Mouse (Mus musculus) limb, embryonic 13.5 days (tissue): ENCODE measurements around the gene Acot10. TPM values are rescaled to one million over a fixed set of nuclear protein-coding genes. Genes with fewer than 3 reads are reported as not detected.
"Not testable (repeated sequence)": the region's sequence is repeated elsewhere in the genome, so short reads cannot be mapped to it uniquely, and the experiment has no call there.

Experiments
- ATAC-seq: fragments of 200-750 bp; cut with Nextera tagmentation; 2 replicates; pipeline ENCODE4 v1.8.0; 2017; ENCODE audit warnings: low read depth, moderate number of reproducible peaks, moderate TSS enrichment; ENCODE audit not compliant: low FRiP score
- H3K27ac ChIP-seq: fragments of 300-500 bp; sonication (generic); 2 replicates; pipeline ENCODE4 v1.5.1; 2015; ENCODE audit warnings: inconsistent platforms, mild to moderate bottlenecking, moderate library complexity
- H3K27me3 ChIP-seq: fragments of 300-500 bp; sonication (generic); 2 replicates; pipeline ENCODE4 v1.6.1; 2015; ENCODE audit warnings: mild to moderate bottlenecking, inconsistent platforms
- H3K36me3 ChIP-seq: fragments of 300-500 bp; sonication (generic); 2 replicates; pipeline ENCODE4 v1.6.1; 2015; ENCODE audit warnings: inconsistent platforms, mild to moderate bottlenecking, moderate library complexity
- H3K4me1 ChIP-seq: fragments of 300-500 bp; sonication (generic); 2 replicates; pipeline ENCODE4 v1.6.1; 2015; ENCODE audit warnings: inconsistent platforms
- H3K4me2 ChIP-seq: fragments of 300-500 bp; sonication (generic); replicated peaks from 2 replicates; pipeline ENCODE4 v1.6.1; 2015; ENCODE audit warnings: inconsistent platforms, mild to moderate bottlenecking, moderate library complexity
- H3K4me3 ChIP-seq: fragments of 300-500 bp; sonication (generic); 2 replicates; pipeline ENCODE4 v1.5.1; 2015; ENCODE audit warnings: moderate library complexity, mild to moderate bottlenecking, inconsistent platforms
- H3K9ac ChIP-seq: fragments of 300-500 bp; sonication (generic); 2 replicates; pipeline ENCODE4 v1.6.1; 2015; ENCODE audit warnings: mild to moderate bottlenecking, inconsistent platforms
- H3K9me3 ChIP-seq: fragments of 300-500 bp; sonication (generic); 2 replicates; pipeline ENCODE4 v1.6.1; 2016; ENCODE audit warnings: inconsistent platforms
- WGBS: fragments of 180-500 bp; shearing (Covaris S2); methylation state at CpG from one replicate; pipeline ENCODE4 v1.1.7; 2015; 5-methylcytosine and 5-hydroxymethylcytosine counted together
- polyA plus RNA-seq: library from polyadenylated mRNA; unstranded; fragments of >200 nt; fragmentation: Nextera tagmentation; extraction: Ambion mirVana; gene quantifications from 2 replicates; pipeline ENCODE4 v1.2.1, GENCODE M21; 2015

Gene Acot10
- 0.20 and 0.22 TPM in 2 replicates for polyA plus RNA-seq

- no peak within 1 kb of the TSS for H3K4me2 ChIP-seq
- WGBS, result 90% methylated on average over 10 of the region's 10 CpGs
- no peaks in the 10 kb centered on the region for H3K27me3 ChIP-seq
- no peaks in the 10 kb centered on the region for H3K4me1 ChIP-seq
- no peak for ATAC-seq
- no peaks in the 10 kb centered on the region for H3K9me3 ChIP-seq
- H3K9ac ChIP-seq, result no peak within 1 kb of the TSS
- H3K27ac ChIP-seq, result no peak within 1 kb of the TSS
- no peak within 1 kb of the TSS for H3K4me3 ChIP-seq
- no peaks in the 10 kb centered on the region for H3K36me3 ChIP-seq
Observed at GRCm38 (mm10) chr15:20666650-20667049, at the start of gene Acot10. Gene Acot10, minus strand, starts transcription at chr15:20666750.

- Histone ChIP-seq H3K27me3 (no peaks in the 10 kb centered on the region), H3K27ac (no peak overlapping the region), H3K4me3 (no peak overlapping the region), H3K4me2 (no peak overlapping the region), H3K4me1 (no peaks in the 10 kb centered on the region), H3K9me3 (no peaks in the 10 kb centered on the region), H3K9ac (no peak overlapping the region), H3K36me3 (no peaks in the 10 kb centered on the region)
- WGBS, result 83% methylated on average over 4 of the region's 4 CpGs
- no peak for ATAC-seq
Observed at GRCm38 (mm10) chr15:20711859-20712258, 45.3 kb upstream of the Acot10 start.

DNA sequence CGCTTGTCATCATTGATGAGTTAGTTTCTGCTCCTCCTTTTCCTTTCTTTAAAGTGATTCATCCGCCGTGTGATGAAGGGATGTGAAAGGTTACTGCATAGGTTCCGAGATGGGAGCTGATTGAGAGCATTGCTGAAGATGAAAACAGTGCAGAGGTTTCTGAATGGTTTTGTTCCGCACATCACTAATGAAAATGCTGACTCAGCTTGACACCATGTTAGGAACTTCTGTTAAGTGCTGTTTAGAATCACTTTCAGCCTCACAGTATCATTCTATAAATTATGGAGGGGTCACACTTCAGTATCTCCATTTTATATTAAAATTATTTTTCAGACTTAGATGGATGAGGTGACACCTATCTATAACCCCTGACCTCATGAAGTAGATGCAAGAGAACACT is 29.7 kb upstream of the Acot10 start:
- H3K27me3 ChIP-seq, result no peaks in the 10 kb centered on the region
- no peak for ATAC-seq
- H3K9me3 ChIP-seq, result no peaks in the 10 kb centered on the region
- no peak overlapping the region for H3K4me3 ChIP-seq
- no peaks in the 10 kb centered on the region for H3K4me1 ChIP-seq
- H3K9ac ChIP-seq, result no peak overlapping the region
- H3K4me2 ChIP-seq, result no peak overlapping the region
- WGBS, result 82% methylated on average over 5 of the region's 5 CpGs
- no peak overlapping the region for H3K27ac ChIP-seq
- no peaks in the 10 kb centered on the region for H3K36me3 ChIP-seq

GRCm38 (mm10) chr15:20684200-20684599 is 17.6 kb upstream of the Acot10 start:
- no peak overlapping the region for H3K4me2 ChIP-seq
- no peaks in the 10 kb centered on the region for H3K27me3 ChIP-seq
- no peaks in the 10 kb centered on the region for H3K36me3 ChIP-seq
- H3K9me3 ChIP-seq, result no peaks in the 10 kb centered on the region
- ATAC-seq, result no peak
- WGBS, result 79% methylated on average over 5 of the region's 5 CpGs
- H3K27ac ChIP-seq, result no peak overlapping the region
- no peak overlapping the region for H3K9ac ChIP-seq
- H3K4me1 ChIP-seq, result no peaks in the 10 kb centered on the region
- no peak overlapping the region for H3K4me3 ChIP-seq

- no peak for ATAC-seq
- Histone ChIP-seq H3K27ac (no peak overlapping the region), H3K4me3 (no peak overlapping the region), H3K9me3 (no peaks in the 10 kb centered on the region), H3K9ac (no peak overlapping the region), H3K4me2 (no peak overlapping the region), H3K4me1 (no peaks in the 10 kb centered on the region), H3K27me3 (no peaks in the 10 kb centered on the region), H3K36me3 (no peaks in the 10 kb centered on the region)
- WGBS, result 68% methylated on average over 2 of the region's 2 CpGs
Observed at GRCm38 (mm10) chr15:20682719-20683118, 16.2 kb upstream of the Acot10 start.

- H3K9ac ChIP-seq, H3K4me1 ChIP-seq, H3K27me3 ChIP-seq, H3K27ac ChIP-seq, H3K36me3 ChIP-seq, ATAC-seq, H3K9me3 ChIP-seq, H3K4me3 ChIP-seq, H3K4me2 ChIP-seq: not testable (repeated sequence)
- 49% methylated on average over 2 of the region's 2 CpGs for WGBS
Observed at GRCm38 (mm10) chr15:20669507-20669906, 3.0 kb upstream of the Acot10 start.

DNA sequence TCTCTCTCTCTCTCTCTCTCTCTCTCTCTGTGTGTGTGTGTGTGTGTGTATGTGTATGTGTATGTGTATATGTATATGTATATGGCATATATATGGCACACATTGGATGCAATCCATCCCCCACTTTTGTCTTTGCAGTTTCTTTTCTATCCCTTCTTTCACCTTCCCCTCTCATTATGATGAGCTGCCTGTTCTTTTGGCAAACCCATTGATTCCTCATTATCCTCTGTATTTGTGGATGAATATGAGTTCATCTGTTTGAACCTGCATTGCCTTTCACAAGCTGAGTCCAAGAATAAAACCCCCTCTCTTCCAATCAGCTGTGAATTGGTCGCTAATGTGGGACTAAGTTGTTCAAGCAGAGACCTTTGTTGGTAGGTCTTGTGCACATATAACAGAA is 1.4 kb upstream of the Acot10 start:
- WGBS, result 83% methylated on average over 1 of the region's 1 CpGs
- Histone ChIP-seq H3K36me3 (no peaks in the 10 kb centered on the region), H3K27me3 (no peaks in the 10 kb centered on the region), H3K9me3 (no peaks in the 10 kb centered on the region), H3K9ac (no peak overlapping the region), H3K27ac (no peak overlapping the region), H3K4me1 (no peaks in the 10 kb centered on the region), H3K4me3 (no peak overlapping the region), H3K4me2 (no peak overlapping the region)
- ATAC-seq, result no peak

DNA sequence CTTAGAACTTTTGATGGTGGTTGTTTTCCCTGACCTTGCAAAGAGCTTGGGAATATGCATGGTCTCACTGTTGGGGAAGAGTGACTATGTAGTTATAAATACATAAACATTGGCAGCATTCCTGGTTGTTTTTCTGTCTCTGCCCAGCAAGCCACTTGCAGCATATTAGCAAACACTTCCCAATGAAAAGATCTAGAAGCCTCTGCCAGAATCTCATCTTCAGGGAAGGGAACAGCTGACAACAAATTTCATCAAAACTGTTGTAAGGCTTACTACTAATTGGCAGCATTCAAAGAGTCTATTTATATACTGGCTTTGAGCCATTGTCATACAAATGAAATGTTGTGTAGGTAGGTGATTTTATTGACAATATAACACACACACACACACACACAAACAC is 800 bp upstream of the Acot10 start:
- ATAC-seq, result no peak
- no peaks in the 10 kb centered on the region for H3K4me1 ChIP-seq
- no peak overlapping the region for H3K4me3 ChIP-seq
- no peak overlapping the region for H3K27ac ChIP-seq
- H3K4me2 ChIP-seq, result no peak overlapping the region
- H3K36me3 ChIP-seq, result no peaks in the 10 kb centered on the region
- no peak overlapping the region for H3K9ac ChIP-seq
- no peaks in the 10 kb centered on the region for H3K27me3 ChIP-seq
- no peaks in the 10 kb centered on the region for H3K9me3 ChIP-seq

DNA sequence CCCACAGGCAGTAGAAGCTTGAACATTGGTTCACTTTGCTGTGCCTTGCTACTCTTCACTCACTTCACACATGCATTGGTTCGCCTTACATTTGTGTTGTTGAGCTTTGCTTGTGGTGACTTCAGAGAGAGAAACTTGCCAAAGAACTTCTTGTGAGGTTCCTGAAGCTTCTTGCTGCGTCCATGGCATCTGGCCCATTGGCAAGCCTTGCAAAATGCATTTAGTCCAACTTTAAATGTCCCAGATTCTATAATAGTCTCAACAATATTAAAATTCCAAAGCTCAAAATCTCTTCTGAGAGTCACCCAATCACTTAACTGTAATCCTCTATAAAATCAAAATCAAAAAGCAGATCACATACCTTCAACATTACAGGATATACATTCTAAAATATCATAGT is 6.3 kb downstream of the Acot10 start:
- H3K9ac ChIP-seq, result no peak overlapping the region
- H3K9me3 ChIP-seq, result no peaks in the 10 kb centered on the region; the same call in 1 of the 2 replicates
- no peaks in the 10 kb centered on the region for H3K4me1 ChIP-seq
- H3K4me3 ChIP-seq, result no peak overlapping the region
- H3K36me3 ChIP-seq, result no peaks in the 10 kb centered on the region
- no peak overlapping the region for H3K4me2 ChIP-seq
- H3K27me3 ChIP-seq, result no peaks in the 10 kb centered on the region
- 73% methylated on average over 2 of the region's 2 CpGs for WGBS
- ATAC-seq, result no peak
- H3K27ac ChIP-seq, result no peak overlapping the region

DNA sequence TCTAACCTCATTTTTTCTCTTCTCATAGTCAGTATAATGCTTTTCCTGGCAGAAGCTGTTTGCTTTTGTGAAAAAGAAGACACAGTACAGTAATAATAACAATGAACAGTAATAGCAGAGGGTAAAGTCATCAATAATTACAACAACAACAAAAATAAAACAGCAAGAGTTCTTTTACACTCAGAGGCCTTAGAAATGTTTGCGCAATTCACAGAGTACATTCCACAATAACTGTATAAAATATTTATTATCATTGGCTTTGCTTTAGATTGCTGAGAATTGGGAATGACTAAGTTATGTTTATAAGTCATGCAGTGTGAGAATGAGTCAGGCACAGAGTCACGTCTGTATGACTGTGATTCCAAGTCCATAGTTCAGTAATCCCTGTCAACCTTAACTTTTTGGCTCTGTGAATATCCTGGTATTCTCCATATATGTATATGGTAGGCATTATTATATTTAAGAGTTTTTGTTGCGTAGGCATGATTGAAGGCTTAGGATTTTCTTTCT is 23.6 kb downstream of the Acot10 start:
- H3K4me1 ChIP-seq, result no peaks in the 10 kb centered on the region
- WGBS, result 87% methylated on average over 3 of the region's 3 CpGs
- H3K4me2 ChIP-seq, result no peak overlapping the region

GRCm38 (mm10) chr15:20639155-20639554 is 27.4 kb downstream of the Acot10 start:
- H3K4me3 ChIP-seq, result no peak overlapping the region
- no peak for ATAC-seq

More for the DNA sequence above, 23.6 kb downstream of the Acot10 start:
- no peak overlapping the region for H3K27ac ChIP-seq
- no peaks in the 10 kb centered on the region for H3K36me3 ChIP-seq
- no peak overlapping the region for H3K9ac ChIP-seq
- H3K4me3 ChIP-seq, result no peak overlapping the region
- ATAC-seq, result no peak
- H3K27me3 ChIP-seq, result no peaks in the 10 kb centered on the region
- no peaks in the 10 kb centered on the region for H3K9me3 ChIP-seq

GRCm38 (mm10) chr15:20634593-20634992 is 32.0 kb downstream of the Acot10 start:
- ATAC-seq, result no peak

More at GRCm38 (mm10) chr15:20639155-20639554, 27.4 kb downstream of the Acot10 start:
- H3K27ac ChIP-seq, result no peak overlapping the region
- H3K4me2 ChIP-seq, result no peak overlapping the region
- H3K9ac ChIP-seq, result no peak overlapping the region
- no peaks in the 10 kb centered on the region for H3K27me3 ChIP-seq
- no peaks in the 10 kb centered on the region for H3K4me1 ChIP-seq
- 58% methylated on average over 2 of the region's 2 CpGs for WGBS
- H3K36me3 ChIP-seq, result no peaks in the 10 kb centered on the region
- no peaks in the 10 kb centered on the region for H3K9me3 ChIP-seq

More at GRCm38 (mm10) chr15:20634593-20634992, 32.0 kb downstream of the Acot10 start:
- no peaks in the 10 kb centered on the region for H3K36me3 ChIP-seq
- H3K9ac ChIP-seq, result no peak overlapping the region
- no peaks in the 10 kb centered on the region for H3K9me3 ChIP-seq
- H3K27me3 ChIP-seq, result no peaks in the 10 kb centered on the region
- no peak overlapping the region for H3K27ac ChIP-seq
- H3K4me3 ChIP-seq, result no peak overlapping the region
- WGBS, result 77% methylated on average over 2 of the region's 2 CpGs
- no peaks in the 10 kb centered on the region for H3K4me1 ChIP-seq
- no peak overlapping the region for H3K4me2 ChIP-seq
